In genomic region chr11:120830686-120831085, GRCm38 (mm10) we compare ENCODE assay signal across 15 mouse cellular contexts. TPM values are rescaled to one million over a fixed set of nuclear protein-coding genes. Genes with fewer than 3 reads are reported as not detected.
A peak's percentile ranks its signal among the peaks of the same experiment; 100 is the strongest.
DNase-seq lines count a peak whose midpoint lies in the region; ATAC-seq and TF ChIP-seq lines count a peak whose summit lies in the region.
"Had no signal": no experiment of that assay in that cellular context is flagged by ENCODE, and none has a peak within 500 bp of the region (broad histone marks: within the 10 kb centered on the region; RNA-seq: fewer than 3 reads in every experiment).

No protein-coding gene starts in this region.

- no peak for ATAC-seq in hindbrain, embryonic 14.5 days (ENCODE audit: low FRiP score)
- ATAC-seq in liver, postnatal 0 days: peak; percentile 87
- ATAC-seq: forebrain, postnatal 0 days; hindbrain, embryonic 16.5 days; midbrain, embryonic 15.5 days had no signal

- 73% methylated on average over 12 of the region's 12 CpGs for WGBS in hindbrain, embryonic 10.5 days
- WGBS in hindbrain, embryonic 14.5 days: 81% methylated on average over 12 of the region's 12 CpGs
- 63% methylated on average over 12 of the region's 12 CpGs for WGBS in liver, postnatal 0 days (ENCODE audit: insufficient replicate concordance)

- H3K4me1 ChIP-seq in hindbrain, embryonic 10.5 days (replicated peaks): peaks cover 62% of the 10 kb centered on the region
- H3K4me1 ChIP-seq in hindbrain, embryonic 14.5 days (replicated peaks; ENCODE audit: control insufficient read depth, insufficient read depth, low read length): peaks cover 3% of the 10 kb centered on the region
- peaks cover 16% of the 10 kb centered on the region for H3K4me1 ChIP-seq in liver, postnatal 0 days (ENCODE audit: insufficient read depth)

- H3K4me2 ChIP-seq in hindbrain, embryonic 14.5 days (replicated peaks): no peak overlapping the region
- no peak overlapping the region for H3K4me2 ChIP-seq in liver, postnatal 0 days (ENCODE audit: low read depth, low read length)
- H3K4me2 ChIP-seq: heart, embryonic 13.5 days; liver, embryonic 13.5 days; midbrain, embryonic 15.5 days; neural tube, embryonic 12.5 days had no signal

- H3K36me3 ChIP-seq in hindbrain, embryonic 10.5 days: peaks cover 9% of the 10 kb centered on the region; the same call in 1 of the 2 replicates
- no peaks in the 10 kb centered on the region for H3K36me3 ChIP-seq in hindbrain, embryonic 14.5 days (replicated peaks; ENCODE audit: control insufficient read depth, insufficient read depth)
- H3K36me3 ChIP-seq in liver, postnatal 0 days (replicated peaks; ENCODE audit: insufficient read depth, low read length): no peaks in the 10 kb centered on the region
- H3K36me3 ChIP-seq: heart, embryonic 13.5 days; liver, embryonic 13.5 days; midbrain, embryonic 15.5 days; neural tube, embryonic 12.5 days had no signal

- no peak overlapping the region for H3K4me3 ChIP-seq in hindbrain, embryonic 10.5 days
- no peak overlapping the region for H3K4me3 ChIP-seq in hindbrain, embryonic 14.5 days (replicated peaks; ENCODE audit: low read length)
- H3K4me3 ChIP-seq in liver, postnatal 0 days (ENCODE audit: low read depth, low read length): no peak overlapping the region
- H3K4me3 ChIP-seq: heart, embryonic 13.5 days; liver, embryonic 13.5 days; midbrain, embryonic 15.5 days; neural tube, embryonic 12.5 days had no signal

- TF ChIP-seq CTCF in liver, postnatal 0 days (IDR thresholded peaks at IDR 0.05; ENCODE audit: low read depth): no peak

- H3K9me3 ChIP-seq in hindbrain, embryonic 10.5 days: no peaks in the 10 kb centered on the region
- H3K9me3 ChIP-seq in hindbrain, embryonic 14.5 days (ENCODE audit: control insufficient read depth, low read length): no peaks in the 10 kb centered on the region
- no peaks in the 10 kb centered on the region for H3K9me3 ChIP-seq in liver, postnatal 0 days (ENCODE audit: low read length)
- H3K9me3 ChIP-seq: heart, embryonic 13.5 days; liver, embryonic 13.5 days; midbrain, embryonic 15.5 days; neural tube, embryonic 12.5 days had no signal

- TF ChIP-seq EP300 in liver, postnatal 0 days (IDR thresholded peaks at IDR 0.05; ENCODE audit: low read depth): no peak

- no peak overlapping the region for H3K9ac ChIP-seq in hindbrain, embryonic 14.5 days
- H3K9ac ChIP-seq in liver, postnatal 0 days (replicated peaks): no peak overlapping the region
- H3K9ac ChIP-seq: forebrain, postnatal 0 days; heart, embryonic 13.5 days; liver, embryonic 13.5 days; midbrain, embryonic 15.5 days; neural tube, embryonic 12.5 days had no signal

- peak overlapping the region; percentile 23 for H3K27ac ChIP-seq in hindbrain, embryonic 10.5 days
- H3K27ac ChIP-seq in hindbrain, embryonic 14.5 days: no peak overlapping the region
- H3K27ac ChIP-seq in liver, postnatal 0 days (ENCODE audit: low read depth): peak overlapping the region; percentile 36
- H3K27ac ChIP-seq: heart, embryonic 13.5 days; liver, embryonic 13.5 days; midbrain, embryonic 15.5 days; neural tube, embryonic 12.5 days had no signal

- H3K27me3 ChIP-seq in hindbrain, embryonic 10.5 days (ENCODE audit: insufficient read depth, poor library complexity, severe bottlenecking): no peaks in the 10 kb centered on the region
- no peaks in the 10 kb centered on the region for H3K27me3 ChIP-seq in hindbrain, embryonic 14.5 days (ENCODE audit: control insufficient read depth, insufficient read depth, low read length)
- no peaks in the 10 kb centered on the region for H3K27me3 ChIP-seq in liver, postnatal 0 days (ENCODE audit: insufficient read depth, low read length)
- H3K27me3 ChIP-seq: heart, embryonic 13.5 days; liver, embryonic 13.5 days; midbrain, embryonic 15.5 days; neural tube, embryonic 12.5 days had no signal

- DNase-seq in adrenal gland, adult 2 months: peak; percentile 73
- no peak for DNase-seq in adrenal gland, postnatal 4 days (ENCODE audit: low spot score in 2 of 2)
- no peak for DNase-seq in hindbrain, embryonic 10.5 days (ENCODE audit: low spot score)
- no peak for DNase-seq in hindbrain, embryonic 14.5 days (ENCODE audit: low spot score)
- DNase-seq in ovary, postnatal 36 days (ENCODE audit: low spot score): peak; percentile 40
- DNase-seq in ovary, adult 18-20 months (ENCODE audit: low spot score): no peak
- peak; percentile 76 for DNase-seq in liver, postnatal 0 days
- DNase-seq in T-cell, adult 2 months (ENCODE audit: low spot score): no peak
- DNase-seq: forebrain, postnatal 0 days; liver, embryonic 13.5 days; lung, postnatal 36 days had no signal

RNA-seq across cellular contexts. Expression of gene Fasn, which starts 6.3 kb away (rescaled TPM):
- total RNA-seq in adrenal gland, adult 2 months (2021): 1,000 to 10,000 TPM in 1 of 2 experiments, 100 to 1,000 TPM in 1; 505 to 2,290 TPM
- 7,384 and 9,917 TPM in 2 replicates for polyA plus RNA-seq in adrenal gland, adult 2 months (2012; rRNA removed)
- 10 to 100 TPM; 86.7 to 96.3 TPM for total RNA-seq in adrenal gland, postnatal 4 days (2021)
- 131 TPM in 2 replicates for polyA plus RNA-seq in hindbrain, embryonic 10.5 days (2016; fragmentation: Nextera tagmentation; extraction: Ambion mirVana)
- 119 and 135 TPM in 2 replicates for polyA plus RNA-seq in hindbrain, embryonic 14.5 days (2014; fragmentation: Nextera tagmentation; extraction: Ambion mirVana)
- 3.8 and 3.9 TPM in 2 replicates for polyA plus RNA-seq in liver, postnatal 0 days (2015; fragmentation: Nextera tagmentation; extraction: Ambion mirVana)

RNA-seq across cellular contexts. Expression of gene Dus1l, which starts 34.5 kb away (rescaled TPM):
- total RNA-seq in adrenal gland, adult 2 months (2021): 10 to 100 TPM; 56.0 to 62.0 TPM
- 43.8 and 53.7 TPM in 2 replicates for polyA plus RNA-seq in adrenal gland, adult 2 months (2012; rRNA removed)
- 10 to 100 TPM; 66.8 to 71.1 TPM for total RNA-seq in adrenal gland, postnatal 4 days (2021)
- 95.4 and 97.1 TPM in 2 replicates for polyA plus RNA-seq in hindbrain, embryonic 10.5 days (2016; fragmentation: Nextera tagmentation; extraction: Ambion mirVana)
- polyA plus RNA-seq in hindbrain, embryonic 14.5 days (2014; fragmentation: Nextera tagmentation; extraction: Ambion mirVana): 43.8 and 43.9 TPM in 2 replicates
- polyA plus RNA-seq in liver, postnatal 0 days (2015; fragmentation: Nextera tagmentation; extraction: Ambion mirVana): 43.8 and 46.8 TPM in 2 replicates

RNA-seq across cellular contexts. Expression of gene Gps1, which starts 46.6 kb away (rescaled TPM):
- total RNA-seq in adrenal gland, adult 2 months (2021): 100 to 1,000 TPM; 113 to 141 TPM
- polyA plus RNA-seq in adrenal gland, adult 2 months (2012; rRNA removed): 161 and 178 TPM in 2 replicates
- 100 to 1,000 TPM; 109 to 111 TPM for total RNA-seq in adrenal gland, postnatal 4 days (2021)
- 276 and 285 TPM in 2 replicates for polyA plus RNA-seq in hindbrain, embryonic 10.5 days (2016; fragmentation: Nextera tagmentation; extraction: Ambion mirVana)
- 288 and 307 TPM in 2 replicates for polyA plus RNA-seq in hindbrain, embryonic 14.5 days (2014; fragmentation: Nextera tagmentation; extraction: Ambion mirVana)
- 50.8 and 51.9 TPM in 2 replicates for polyA plus RNA-seq in liver, postnatal 0 days (2015; fragmentation: Nextera tagmentation; extraction: Ambion mirVana)

RNA-seq across cellular contexts. Expression of gene Rfng, which starts 46.7 kb away (rescaled TPM):
- total RNA-seq in adrenal gland, adult 2 months (2021): 10 to 100 TPM; 18.3 to 20.9 TPM
- 91.6 and 95.4 TPM in 2 replicates for polyA plus RNA-seq in adrenal gland, adult 2 months (2012; rRNA removed)
- total RNA-seq in adrenal gland, postnatal 4 days (2021): 10 to 100 TPM; 18.9 to 22.7 TPM
- polyA plus RNA-seq in hindbrain, embryonic 10.5 days (2016; fragmentation: Nextera tagmentation; extraction: Ambion mirVana): 46.4 and 63.7 TPM in 2 replicates
- polyA plus RNA-seq in hindbrain, embryonic 14.5 days (2014; fragmentation: Nextera tagmentation; extraction: Ambion mirVana): 86.1 and 87.0 TPM in 2 replicates
- 6.2 and 6.3 TPM in 2 replicates for polyA plus RNA-seq in liver, postnatal 0 days (2015; fragmentation: Nextera tagmentation; extraction: Ambion mirVana)

Comparison
In these comparisons a context has a peak if more than half of its experiments do, and no peak if none do; other contexts are left out.
1. DNase-seq: peak in adrenal gland, adult 2 months (single experiment), ovary, postnatal 36 days (single experiment) and liver, postnatal 0 days (single experiment); none in adrenal gland, postnatal 4 days (0 of 2), hindbrain, embryonic 10.5 days (single experiment), hindbrain, embryonic 14.5 days (single experiment), ovary, adult 18-20 months (single experiment) and T-cell, adult 2 months (single experiment).
2. RNA of gene Fasn, which starts 6.3 kb away (polyA plus RNA-seq): 7,384 to 9,917 TPM in adrenal gland, adult 2 months; 131 TPM in hindbrain, embryonic 10.5 days, 119 to 135 TPM in hindbrain, embryonic 14.5 days and 3.8 to 3.9 TPM in liver, postnatal 0 days; every median in the first group is over 10 times any median in the second.